Comparison of ENCODE assay signal across 10 mouse cellular contexts in genomic region chr2:13537733-13538132, GRCm38 (mm10). TPM values are rescaled to one million over a fixed set of nuclear protein-coding genes. Genes with fewer than 3 reads are reported as not detected.
DNase-seq lines count a peak whose midpoint lies in the region; ATAC-seq and TF ChIP-seq lines count a peak whose summit lies in the region.
"Had no signal": no experiment of that assay in that cellular context is flagged by ENCODE, and none has a peak within 500 bp of the region (broad histone marks: within the 10 kb centered on the region; RNA-seq: fewer than 3 reads in every experiment).

No protein-coding gene starts in this region.

- peak; percentile 67 for ATAC-seq in megakaryocyte, adult 5-6 weeks (ENCODE audit: poor library complexity, severe bottlenecking)
- ATAC-seq in cerebellum, adult (ENCODE audit: insufficient number of reproducible peaks, low FRiP score, low TSS enrichment), result no peak

- no peak for TF ChIP-seq POLR2A in bone marrow, adult 2 months (IDR thresholded peaks at IDR 0.05; ENCODE audit: borderline replicate concordance, control insufficient read depth, low read depth, low read length)

- intact Hi-C loops in left cerebral cortex, postnatal 14 days (cut with DNase I), result no loop called here

- peaks cover 1% of the 10 kb centered on the region; the same call in 1 of the 2 replicates for H3K4me1 ChIP-seq in bone marrow, adult 2 months (ENCODE audit: control insufficient read depth, insufficient read depth, low read length)

- DNase-seq in adrenal gland, postnatal 36 days, result peak; percentile 6 to 24
- no peak for DNase-seq in adrenal gland, postnatal 10 days
- peak; percentile 53 for DNase-seq in 416B (ENCODE audit: low read depth)
- no peak for DNase-seq in cerebellum, adult 11 months
- no peak for DNase-seq in left cerebral cortex, postnatal 14 days (ENCODE audit: low spot score in 2 of 2)
- DNase-seq: right cerebral cortex, postnatal 4 days had no signal

- H3K4me3 ChIP-seq in bone marrow, adult 2 months (replicated peaks; ENCODE audit: control insufficient read depth, low read depth, low read length), result no peak overlapping the region
- H3K4me3 ChIP-seq: lung, embryonic 15.5 days had no signal

- TF ChIP-seq CTCF in bone marrow, adult 2 months (IDR thresholded peaks at IDR 0.05; ENCODE audit: control insufficient read depth, insufficient read depth, low read length), result peak; percentile 55; the same call in 1 of the 2 replicates

- H3K27ac ChIP-seq in bone marrow, adult 2 months (ENCODE audit: control insufficient read depth, insufficient read depth, low read depth, low read length, poor library complexity), result peak overlapping the region; percentile 74
- H3K27ac ChIP-seq: lung, embryonic 15.5 days had no signal

- WGBS in bone marrow, adult 2 months, result 14% methylated on average over 2 of the region's 2 CpGs

RNA-seq across cellular contexts. Expression of gene Trdmt1, which starts 6.7 kb away (rescaled TPM):
- 1 to 10 TPM; 3.7 to 7.9 TPM for total RNA-seq in adrenal gland, postnatal 36 days (2021)
- 1 to 10 TPM; 5.7 to 9.6 TPM for total RNA-seq in adrenal gland, postnatal 10 days (2021)
- 1.2 and 3.1 TPM in 2 replicates for polyA plus RNA-seq in bone marrow, adult 2 months (2011; ENCODE audit: insufficient read depth, insufficient read length, low replicate concordance, missing spikeins)
- 11.9 and 15.6 TPM in 2 replicates for total RNA-seq in megakaryocyte, adult 5-6 weeks (2015)
- total RNA-seq in megakaryocyte, adult 5-6 weeks (2017), result 16.5 and 21.9 TPM in 2 replicates
- total RNA-seq in left cerebral cortex, postnatal 14 days (2021), result 1 to 10 TPM; 5.0 to 6.3 TPM

RNA-seq across cellular contexts. Expression of gene Vim, which starts 36.0 kb away (rescaled TPM):
- 100 to 1,000 TPM; 181 to 247 TPM for total RNA-seq in adrenal gland, postnatal 36 days (2021)
- 100 to 1,000 TPM; 595 to 607 TPM for total RNA-seq in adrenal gland, postnatal 10 days (2021)
- polyA plus RNA-seq in bone marrow, adult 2 months (2011; ENCODE audit: insufficient read depth, insufficient read length, low replicate concordance, missing spikeins), result 52.5 and 238 TPM in 2 replicates
- 3,013 and 3,476 TPM in 2 replicates for total RNA-seq in megakaryocyte, adult 5-6 weeks (2015)
- 2,898 and 3,189 TPM in 2 replicates for total RNA-seq in megakaryocyte, adult 5-6 weeks (2017)
- total RNA-seq in left cerebral cortex, postnatal 14 days (2021), result 10 to 100 TPM; 82.1 to 84.0 TPM

RNA-seq across cellular contexts. Expression of gene Cubn, which starts 46.1 kb away (rescaled TPM):
- total RNA-seq in adrenal gland, postnatal 36 days (2021), result under 1 TPM; 0.26 to 0.33 TPM
- total RNA-seq in adrenal gland, postnatal 10 days (2021), result under 1 TPM; 0.48 to 0.58 TPM
- polyA plus RNA-seq in bone marrow, adult 2 months (2011; ENCODE audit: insufficient read depth, insufficient read length, low replicate concordance, missing spikeins), result 0.30 TPM in 1 of 2 replicates, not detected in the other
- total RNA-seq in megakaryocyte, adult 5-6 weeks (2015), result 0.02 TPM in 1 of 2 replicates, not detected in the other
- total RNA-seq in megakaryocyte, adult 5-6 weeks (2017), result not detected in 2 replicates
- under 1 TPM; 0.36 to 0.48 TPM for total RNA-seq in left cerebral cortex, postnatal 14 days (2021)

Comparison
In these comparisons a context has a peak if more than half of its experiments do, and no peak if none do; other contexts are left out.
1. DNase-seq: peak in adrenal gland, postnatal 36 days (2 of 2) and 416B (single experiment); none in adrenal gland, postnatal 10 days (single experiment), cerebellum, adult 11 months (single experiment) and left cerebral cortex, postnatal 14 days (0 of 2).
2. RNA of gene Vim, which starts 36.0 kb away (total RNA-seq): 2,898 to 3,476 TPM in megakaryocyte, adult 5-6 weeks; 595 to 607 TPM in adrenal gland, postnatal 10 days, 181 to 247 TPM in adrenal gland, postnatal 36 days and 82.1 to 84.0 TPM in left cerebral cortex, postnatal 14 days; every median in the first group is over 4 times any median in the second.